Mouse (Mus musculus): ENCODE data around the gene Vps18.

Gene Vps18

DNA sequence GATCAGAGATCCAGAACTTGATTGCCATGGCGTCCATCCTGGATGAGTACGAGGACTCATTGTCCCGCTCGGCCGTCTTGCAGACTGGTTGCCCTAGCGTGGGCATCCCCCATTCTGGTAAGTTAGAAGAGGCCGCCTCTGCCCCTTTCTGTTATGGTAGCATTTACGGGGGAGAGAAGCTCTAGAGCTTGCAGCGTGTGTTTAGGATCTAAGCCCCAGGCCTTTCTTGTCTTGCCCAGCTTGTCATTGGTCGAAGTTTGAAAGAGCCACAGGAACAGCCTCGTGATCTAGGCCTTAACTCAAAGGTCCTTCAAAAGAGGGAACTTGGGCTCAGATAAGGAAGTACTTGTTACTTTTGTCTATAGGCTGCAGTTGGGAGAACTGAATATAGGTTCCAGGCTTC lies 475 bp downstream of the Vps18 start:
- in situ Hi-C loops (cut with MboI, MseI): loop anchor here (5.0 kb wide), 2 partner anchors 42 to 82 kb away; partner anchors contain the start of genes Dnajc17 and Zfyve19

DNA sequence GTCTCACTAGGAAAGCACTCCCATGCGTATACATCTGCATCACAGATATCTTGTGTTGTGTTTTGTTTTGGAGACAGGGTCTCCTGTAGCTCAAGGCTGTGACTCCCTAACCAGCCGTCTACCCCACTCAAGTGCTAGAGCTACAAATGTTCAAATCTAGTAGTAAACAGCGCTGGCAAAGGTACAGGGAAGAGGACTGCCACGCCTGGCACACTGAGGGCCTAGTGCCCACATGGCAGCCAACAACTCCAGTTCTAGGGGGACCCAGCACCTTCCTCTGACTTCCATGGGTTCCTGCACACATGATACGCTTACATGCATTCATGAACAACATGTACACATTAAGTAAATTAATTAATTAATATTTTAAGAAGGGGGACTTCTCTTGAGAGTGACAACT lies 3.7 kb downstream of the Vps18 start:
- in situ Hi-C loops (cut with MboI, MseI): no loop called here

DNA sequence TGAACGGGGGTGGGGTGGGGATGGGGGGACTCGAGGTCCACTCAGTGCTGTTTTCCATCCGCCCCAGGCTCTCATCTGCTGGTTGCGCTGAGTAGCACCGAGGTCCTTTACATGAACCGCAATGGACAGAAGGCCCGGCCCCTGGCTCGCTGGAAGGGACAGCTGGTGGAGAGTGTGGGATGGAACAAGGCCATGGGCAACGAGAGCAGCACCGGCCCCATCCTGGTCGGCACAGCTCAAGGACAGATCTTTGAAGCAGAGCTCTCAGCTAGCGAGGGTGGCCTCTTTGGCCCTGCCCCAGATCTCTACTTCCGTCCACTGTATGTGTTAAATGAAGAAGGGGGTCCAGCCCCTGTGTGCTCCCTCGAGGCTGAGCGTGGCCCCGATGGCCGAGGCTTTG lies 4.3 kb downstream of the Vps18 start:
- in situ Hi-C loops (cut with MboI, MseI): no loop called here

DNA sequence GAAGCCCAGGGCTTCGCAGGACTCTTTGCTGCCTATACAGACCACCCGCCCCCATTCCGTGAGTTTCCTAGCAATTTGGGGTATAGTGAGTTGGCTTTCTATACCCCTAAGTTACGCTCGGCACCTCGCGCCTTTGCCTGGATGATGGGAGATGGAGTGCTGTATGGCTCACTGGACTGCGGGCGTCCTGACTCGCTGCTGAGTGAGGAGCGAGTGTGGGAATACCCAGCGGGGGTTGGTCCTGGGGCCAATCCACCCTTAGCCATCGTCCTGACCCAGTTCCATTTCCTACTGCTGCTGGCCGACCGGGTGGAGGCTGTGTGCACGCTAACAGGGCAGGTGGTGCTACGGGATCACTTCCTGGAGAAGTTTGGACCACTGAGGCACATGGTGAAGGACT lies 4.8 kb downstream of the Vps18 start:
- in situ Hi-C loops (cut with MboI, MseI): no loop called here

DNA sequence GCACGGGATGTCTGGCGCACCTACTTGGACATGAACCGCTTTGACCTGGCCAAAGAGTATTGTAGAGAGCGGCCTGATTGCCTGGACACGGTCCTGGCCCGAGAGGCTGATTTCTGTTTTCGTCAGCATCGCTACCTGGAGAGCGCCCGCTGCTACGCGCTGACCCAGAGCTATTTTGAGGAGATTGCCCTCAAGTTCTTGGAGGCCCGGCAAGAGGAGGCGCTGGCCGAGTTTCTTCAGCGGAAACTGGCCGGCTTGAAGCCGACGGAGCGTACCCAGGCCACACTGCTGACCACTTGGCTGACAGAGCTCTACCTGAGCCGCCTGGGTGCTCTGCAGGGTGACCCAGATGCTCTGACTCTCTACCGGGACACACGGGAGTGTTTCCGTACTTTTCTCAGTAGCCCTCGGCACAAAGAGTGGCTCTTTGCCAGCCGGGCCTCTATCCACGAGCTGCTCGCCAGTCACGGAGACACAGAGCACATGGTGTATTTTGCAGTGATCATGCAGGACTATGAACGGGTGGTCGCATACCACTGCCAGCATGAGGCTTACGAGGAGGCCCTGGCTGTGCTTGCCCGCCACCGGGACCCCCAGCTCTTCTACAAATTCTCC lies 5.3 kb downstream of the Vps18 start:
- in situ Hi-C loops (cut with MboI, MseI): no loop called here

DNA sequence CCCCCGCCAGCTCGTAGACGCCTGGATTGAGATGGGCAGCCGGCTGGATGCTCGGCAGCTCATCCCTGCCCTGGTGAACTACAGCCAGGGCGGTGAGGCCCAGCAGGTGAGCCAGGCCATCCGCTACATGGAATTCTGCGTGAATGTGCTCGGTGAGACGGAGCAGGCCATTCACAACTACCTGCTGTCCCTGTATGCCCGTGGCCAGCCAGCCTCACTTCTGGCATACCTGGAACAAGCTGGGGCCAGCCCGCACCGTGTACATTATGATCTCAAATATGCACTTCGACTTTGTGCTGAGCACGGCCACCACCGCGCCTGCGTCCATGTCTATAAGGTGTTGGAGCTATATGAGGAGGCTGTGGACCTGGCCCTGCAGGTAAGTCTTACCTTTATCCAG lies 5.9 kb downstream of the Vps18 start:
- in situ Hi-C loops (cut with MboI, MseI): no loop called here

DNA sequence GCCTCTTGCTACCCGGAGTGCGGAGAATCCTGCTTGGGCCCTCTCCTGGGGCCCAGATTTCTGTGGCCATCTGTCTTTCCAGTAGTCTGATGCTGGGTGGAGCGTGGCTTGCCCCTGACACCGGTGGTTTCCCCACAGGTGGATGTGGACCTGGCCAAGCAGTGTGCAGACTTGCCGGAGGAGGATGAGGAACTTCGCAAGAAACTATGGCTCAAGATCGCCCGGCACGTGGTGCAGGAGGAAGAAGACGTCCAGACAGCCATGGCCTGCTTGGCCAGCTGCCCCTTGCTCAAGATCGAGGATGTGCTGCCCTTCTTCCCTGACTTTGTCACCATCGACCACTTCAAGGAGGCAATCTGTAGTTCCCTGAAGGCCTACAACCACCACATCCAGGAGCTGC lies 8.2 kb downstream of the Vps18 start:
- in situ Hi-C loops (cut with MboI, MseI): loop anchor here (5.0 kb wide), 1 partner anchor 116 kb away; no protein-coding TSS in a partner anchor

DNA sequence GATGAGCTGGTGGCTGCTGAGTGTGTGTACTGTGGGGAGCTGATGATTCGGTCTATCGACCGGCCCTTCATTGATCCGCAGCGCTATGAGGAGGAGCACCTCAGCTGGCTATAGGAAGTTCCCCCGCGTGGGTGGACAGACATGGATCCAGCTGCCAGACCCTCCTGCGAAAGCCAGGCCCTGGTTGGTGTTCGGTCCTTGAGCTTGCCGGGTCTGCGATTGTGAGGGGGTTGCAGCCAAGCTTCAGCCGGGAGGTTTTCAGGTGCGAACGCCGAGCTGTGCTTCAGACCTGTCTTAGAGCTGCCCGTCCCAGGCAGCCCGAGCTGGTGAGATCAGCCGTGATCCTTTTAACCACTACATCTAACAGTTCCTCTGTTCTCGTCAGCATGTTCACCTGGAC lies 9.0 kb downstream of the Vps18 start:
- in situ Hi-C loops (cut with MboI, MseI): loop anchor here (5.0 kb wide), 1 partner anchor 115 kb away; no protein-coding TSS in a partner anchor

DNA sequence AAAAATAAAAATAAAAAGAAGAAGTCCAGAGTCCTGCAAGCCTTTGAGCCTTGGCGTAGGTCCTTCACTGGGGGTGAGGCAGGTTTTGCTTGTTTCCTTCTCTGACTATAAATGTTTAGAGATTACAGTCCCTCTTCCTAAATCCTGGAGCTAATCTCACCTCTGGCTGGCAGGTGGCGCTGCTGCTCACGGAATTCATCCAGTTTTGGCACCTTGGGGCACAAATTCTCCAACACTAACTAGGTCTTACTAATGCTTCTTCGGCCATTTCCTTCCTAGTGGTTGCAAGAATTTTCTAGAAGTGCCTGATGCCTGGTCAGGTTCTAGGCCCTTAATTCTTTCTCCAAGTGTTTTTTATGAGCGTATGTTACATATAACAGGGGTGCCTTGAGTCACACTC lies 9.8 kb downstream of the Vps18 start:
- in situ Hi-C loops (cut with MboI, MseI): loop anchor here (5.0 kb wide), 1 partner anchor 114 kb away; no protein-coding TSS in a partner anchor

DNA sequence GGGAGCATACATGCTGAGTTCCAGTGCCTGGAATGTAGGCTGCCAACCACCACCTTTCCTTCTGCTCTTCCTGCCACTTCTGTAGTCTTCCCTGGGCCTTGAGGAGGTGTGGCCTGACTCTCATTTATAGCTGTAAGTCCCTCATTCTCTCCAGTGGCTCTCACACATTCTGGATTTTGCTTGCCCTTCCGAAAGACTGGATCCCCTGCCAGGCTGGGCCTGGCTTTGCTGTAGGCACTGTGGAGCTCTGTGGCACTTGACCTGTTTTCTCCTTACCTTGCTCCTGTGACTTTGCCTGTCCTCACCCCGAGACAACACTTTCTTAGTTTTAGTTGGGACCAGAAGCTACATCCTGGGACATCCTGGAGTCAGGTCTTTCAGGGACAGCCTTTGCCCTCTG lies 10.3 kb downstream of the Vps18 start:
- in situ Hi-C loops (cut with MboI, MseI): loop anchor here (5.0 kb wide), 1 partner anchor 113 kb away; no protein-coding TSS in a partner anchor

DNA sequence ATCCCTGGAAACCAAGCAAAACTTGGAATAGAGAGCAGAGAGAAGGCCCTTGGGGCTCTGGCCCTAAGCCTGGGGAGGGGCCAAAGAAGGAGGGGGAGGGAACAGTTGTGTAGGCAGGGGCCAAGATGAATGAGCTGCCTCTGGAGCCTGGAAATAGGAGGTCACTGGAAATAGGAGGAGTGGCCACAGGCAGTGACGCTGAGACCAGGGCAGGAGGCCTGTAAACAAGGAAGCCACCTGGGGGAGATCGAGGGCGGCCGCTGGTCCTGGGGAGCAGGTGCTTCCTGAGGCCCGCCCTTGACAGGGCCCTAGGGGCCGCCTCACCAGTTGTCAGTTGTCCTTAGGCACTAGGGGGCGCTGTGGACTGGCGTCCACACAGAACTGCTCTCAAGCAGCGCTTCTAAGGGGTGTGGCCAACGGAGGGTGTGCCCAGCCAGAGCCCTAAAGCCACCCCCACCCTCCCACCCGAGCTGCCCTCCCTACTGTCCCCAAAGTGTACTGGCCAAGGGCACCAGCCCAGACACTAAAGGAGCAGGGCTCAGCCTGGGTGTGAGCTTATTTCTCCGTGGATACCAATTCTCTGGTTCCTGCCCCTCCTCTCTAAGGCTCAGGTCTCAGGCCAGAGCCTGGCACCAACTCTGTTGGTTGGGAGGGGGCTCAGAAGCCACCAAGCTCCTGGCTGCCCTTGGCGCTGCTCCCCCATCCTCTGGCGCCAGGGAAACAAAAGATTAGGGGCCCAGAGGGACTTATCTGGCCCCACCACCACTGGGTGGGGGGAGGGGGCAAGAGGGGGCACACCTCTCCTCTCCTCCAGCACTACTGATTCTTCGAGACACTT lies 11.7 kb downstream of the Vps18 start:
- in situ Hi-C loops (cut with MboI, MseI): loop anchor here (5.0 kb wide), 1 partner anchor 112 kb away; no protein-coding TSS in a partner anchor

DNA sequence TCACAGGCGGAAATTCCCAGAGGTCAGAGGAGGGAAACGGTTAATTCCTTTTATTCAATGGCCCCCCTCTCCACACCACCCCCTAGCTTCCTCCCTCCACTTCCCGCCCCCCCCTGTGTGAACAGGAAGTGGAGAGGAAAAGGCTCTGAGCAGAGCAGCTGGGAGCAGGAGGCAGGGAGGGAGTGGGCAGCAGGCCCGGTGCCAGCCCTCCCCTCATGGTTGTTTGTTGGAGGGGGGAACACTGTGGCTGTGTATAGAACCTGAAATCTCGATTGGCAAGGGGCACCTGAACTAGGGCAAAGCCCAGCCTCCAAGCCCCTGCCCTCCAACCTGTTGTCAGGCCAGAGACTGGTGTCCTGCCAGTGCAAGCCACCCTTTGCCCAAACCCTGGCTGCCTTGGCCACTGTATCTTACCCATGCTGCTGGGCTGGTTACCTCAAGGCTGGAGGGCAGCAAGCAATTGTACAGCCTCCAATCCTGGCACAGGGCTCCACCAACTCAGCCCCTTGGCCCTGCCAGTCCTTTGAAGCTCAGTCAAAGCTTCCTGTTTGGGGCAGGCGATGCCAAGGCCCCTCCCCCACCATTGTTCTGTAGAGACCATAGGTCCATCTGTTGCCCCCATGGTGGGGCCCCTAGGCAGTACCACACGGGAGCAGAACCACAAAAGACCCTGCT lies 12.4 kb downstream of the Vps18 start:
- in situ Hi-C loops (cut with MboI, MseI): no loop called here

DNA sequence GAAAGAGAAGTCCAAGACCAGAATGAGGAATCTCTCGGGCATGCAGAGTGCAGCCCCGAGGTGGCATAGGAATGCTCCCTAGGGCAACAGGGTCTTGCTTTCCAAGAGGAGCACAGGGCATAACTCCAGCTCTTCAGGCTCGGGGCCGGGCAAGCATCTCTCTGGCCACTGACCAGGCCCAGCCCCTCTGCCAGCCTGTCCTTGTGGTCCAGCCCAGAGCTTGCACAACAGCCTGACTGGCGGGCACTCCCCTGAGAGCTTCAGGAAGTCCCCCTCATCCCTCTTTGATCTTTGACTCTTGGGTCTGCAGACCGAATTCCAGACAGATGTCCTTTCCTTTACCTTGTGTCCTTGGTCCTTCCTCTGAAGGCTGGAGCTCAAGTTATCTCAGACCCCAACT lies 14.3 kb downstream of the Vps18 start:
- in situ Hi-C loops (cut with MboI, MseI): no loop called here

DNA sequence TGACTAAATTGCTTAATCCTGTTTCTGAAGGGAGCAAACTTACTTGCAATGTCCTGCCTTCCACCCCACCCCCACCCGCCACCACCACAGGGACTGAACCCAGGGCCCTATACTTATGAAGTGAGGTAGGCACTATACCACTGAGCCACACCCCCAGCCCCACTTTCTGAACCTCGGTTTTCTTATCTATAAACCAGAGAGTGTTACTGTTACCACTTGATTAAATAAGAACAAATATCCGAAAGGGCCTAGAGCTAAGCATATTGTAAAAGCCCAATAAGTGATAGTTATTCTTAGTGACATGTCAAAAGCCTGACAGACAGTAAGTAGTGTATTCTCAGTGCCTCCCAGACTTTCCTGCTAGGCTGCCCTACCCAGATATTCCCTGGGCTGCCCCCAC lies 15.9 kb downstream of the Vps18 start:
- in situ Hi-C loops (cut with MboI, MseI): no loop called here

DNA sequence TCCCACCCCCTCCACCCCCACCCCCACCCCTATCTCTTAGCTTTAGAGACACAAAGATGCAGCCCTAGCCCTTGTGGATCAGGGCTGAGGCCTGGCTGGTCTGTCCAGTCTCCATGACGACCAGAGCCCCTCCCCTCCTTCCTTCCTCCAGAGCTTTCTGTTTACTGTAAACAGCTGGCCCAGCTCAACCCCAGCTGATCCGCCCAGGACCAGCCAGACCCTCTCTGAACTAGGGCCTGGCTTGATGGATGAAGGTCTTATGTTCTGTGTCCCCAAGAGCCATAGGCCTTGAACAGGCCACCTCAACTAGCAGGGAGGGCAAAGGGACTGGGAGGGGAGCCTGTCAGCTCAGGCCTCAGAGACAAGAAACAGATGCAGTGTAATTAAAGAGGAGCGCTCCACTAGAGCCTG lies 16.3 kb downstream of the Vps18 start:
- in situ Hi-C loops (cut with MboI, MseI): no loop called here

DNA sequence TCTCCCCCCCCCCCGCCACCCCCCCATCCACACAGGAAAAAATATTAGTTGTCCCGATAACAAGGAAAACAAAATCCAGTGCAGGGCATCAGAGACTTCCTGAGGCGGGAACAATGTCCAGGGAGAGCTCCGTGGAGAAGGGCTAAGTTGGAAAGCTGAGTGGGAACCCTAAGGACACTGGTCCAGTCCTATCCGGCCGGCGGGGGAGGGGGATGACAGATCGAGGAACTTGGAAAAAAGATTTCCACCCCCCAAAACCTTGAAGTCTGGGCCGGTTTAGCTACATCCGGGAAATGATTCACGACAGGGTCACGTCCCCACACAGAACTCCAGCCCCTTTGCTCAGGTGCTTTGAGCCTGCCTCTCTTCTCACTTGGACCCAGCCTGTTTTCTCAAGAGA lies 23.0 kb downstream of the Vps18 start:
- in situ Hi-C loops (cut with MboI, MseI): no loop called here

DNA sequence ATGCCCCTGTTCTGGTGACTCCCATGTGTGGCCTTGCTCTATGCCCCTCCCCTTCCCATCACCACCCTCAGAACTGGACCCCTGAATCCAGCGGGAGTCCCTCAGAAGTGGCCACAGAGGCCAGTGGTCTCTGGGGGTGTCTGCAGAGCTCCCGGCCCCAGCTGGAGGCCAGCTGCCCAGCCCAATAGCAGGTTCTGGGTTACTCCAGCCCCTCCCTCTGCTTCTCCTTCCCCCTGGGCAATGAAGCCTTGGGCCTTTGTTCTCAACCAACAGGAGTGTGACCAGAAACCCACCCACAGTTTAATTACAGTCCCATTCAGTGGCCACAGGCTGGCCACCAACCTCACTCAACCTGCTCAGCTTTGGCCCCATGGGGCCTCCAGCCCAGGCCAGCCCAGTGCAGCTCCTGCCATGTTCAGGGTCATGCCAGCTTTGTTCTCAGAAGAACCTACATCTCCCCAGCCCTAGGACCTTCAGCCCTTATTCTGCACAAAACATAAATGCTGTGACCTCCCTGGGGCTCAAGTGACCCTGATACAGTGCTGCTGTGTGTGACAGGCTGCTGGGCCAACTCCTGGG lies 23.9 kb downstream of the Vps18 start:
- in situ Hi-C loops (cut with MboI, MseI): no loop called here

DNA sequence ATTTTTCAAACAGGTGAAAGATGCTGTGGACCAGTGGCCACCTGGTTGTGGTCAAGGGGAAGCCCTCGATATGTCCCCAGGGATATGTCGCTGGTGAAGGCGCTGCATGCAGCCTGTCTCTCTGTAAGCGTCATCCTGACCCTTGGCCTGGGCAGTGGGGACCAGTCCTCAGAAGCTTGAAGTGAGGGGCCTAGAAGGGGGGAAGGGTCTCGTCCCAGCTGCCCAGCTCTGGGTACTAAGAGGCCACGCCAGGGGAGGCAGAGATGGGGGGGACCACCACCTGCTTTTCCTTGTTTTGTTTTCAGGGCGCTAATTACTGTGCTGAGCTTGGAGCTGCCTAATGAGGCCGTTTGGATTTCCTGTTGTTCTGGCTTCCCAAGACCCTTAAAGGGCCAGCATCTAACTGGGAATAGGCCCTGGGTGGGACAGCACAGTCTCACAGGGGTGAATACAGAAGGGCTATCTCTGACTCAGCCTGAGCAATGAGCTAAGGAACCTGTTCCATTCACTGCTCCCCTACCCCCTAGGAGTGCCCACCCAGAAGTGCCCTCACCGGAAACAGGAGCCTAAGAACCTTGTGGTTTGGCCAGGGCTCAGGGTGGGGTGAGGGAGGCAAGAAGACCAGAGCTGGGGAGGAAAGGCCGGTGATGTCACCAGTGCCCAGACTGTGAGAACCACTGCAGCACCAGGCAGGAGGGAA lies 25.4 kb downstream of the Vps18 start:
- in situ Hi-C loops (cut with MboI, MseI): no loop called here

DNA sequence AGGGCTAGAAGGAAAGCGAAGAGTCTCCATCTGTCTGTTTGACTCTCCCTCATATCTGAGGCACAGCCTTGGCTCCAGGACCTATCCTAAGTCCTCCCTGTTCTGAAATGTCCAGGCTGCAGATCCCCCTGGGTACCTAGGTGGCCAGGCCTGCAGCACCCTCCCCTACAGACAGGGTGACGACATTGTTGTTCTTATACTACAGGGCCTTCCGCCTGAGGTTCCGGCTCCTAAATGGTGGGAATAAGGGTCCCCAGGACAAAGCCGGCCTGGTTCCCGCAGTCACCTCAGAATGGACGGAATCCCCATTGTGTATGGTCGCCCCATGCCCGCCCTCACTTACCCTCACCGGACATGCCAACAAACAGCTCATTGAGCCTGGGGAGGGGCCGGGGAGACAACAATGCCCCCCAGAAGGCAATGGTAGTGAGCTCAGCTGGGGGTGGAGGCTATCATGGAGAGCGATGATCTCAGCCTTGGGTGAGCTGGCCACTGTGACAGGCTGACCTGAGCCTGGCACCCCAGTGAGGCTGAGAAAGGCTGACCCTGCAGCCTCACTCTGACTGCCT lies 26.3 kb downstream of the Vps18 start:
- in situ Hi-C loops (cut with MboI, MseI): no loop called here

DNA sequence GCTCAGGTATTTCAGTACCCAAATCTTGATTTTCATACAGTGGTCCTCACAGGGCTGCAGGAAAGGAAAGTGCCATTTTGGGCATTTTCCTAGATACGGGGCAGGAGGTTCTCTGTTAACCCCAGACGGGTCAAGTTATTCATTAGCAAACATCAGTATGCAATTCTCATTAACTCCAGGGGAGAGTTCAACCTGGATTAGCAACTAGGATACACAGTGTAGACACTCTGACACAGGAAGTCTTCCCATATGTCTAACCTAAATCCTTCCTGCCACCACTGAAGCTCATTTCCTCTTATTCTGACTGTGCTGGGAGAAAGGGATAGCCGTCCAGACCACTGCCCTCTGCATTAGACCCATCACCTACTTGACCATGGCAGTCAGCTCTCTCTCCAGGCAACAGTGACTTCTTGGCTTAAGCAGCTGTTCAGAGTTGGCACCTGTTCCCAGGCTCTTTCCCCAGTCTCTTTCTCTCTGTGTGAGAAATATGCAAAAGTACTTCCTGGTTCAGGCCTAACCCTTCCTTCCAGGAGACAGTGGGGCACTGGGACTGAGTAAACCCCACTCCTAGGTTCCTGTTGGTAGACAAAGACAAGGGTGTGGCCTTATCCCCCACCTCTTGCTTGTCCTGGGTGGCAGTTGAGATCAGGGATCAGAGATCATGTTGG lies 29.6 kb downstream of the Vps18 start:
- in situ Hi-C loops (cut with MboI, MseI): no loop called here

DNA sequence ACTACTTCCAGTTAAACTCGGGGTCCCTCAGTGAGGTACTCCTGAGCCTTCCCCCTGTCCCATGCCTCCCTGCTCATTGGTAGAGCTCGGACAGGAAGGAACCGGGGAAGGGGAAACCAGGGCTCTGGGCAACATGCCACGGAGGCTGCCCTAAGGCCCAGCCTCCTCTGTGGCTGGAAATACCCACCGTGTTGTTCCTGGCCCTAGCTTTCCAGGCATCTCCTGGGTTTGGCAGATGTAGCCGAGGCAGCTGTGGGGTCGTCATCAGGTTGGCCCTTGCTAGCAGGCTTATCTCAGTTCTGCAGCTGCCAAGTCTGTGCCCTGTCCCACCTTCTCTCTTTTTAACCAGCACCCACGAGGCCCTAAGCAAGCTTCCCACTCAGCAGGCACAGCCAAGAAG lies 32.0 kb downstream of the Vps18 start:
- in situ Hi-C loops (cut with MboI, MseI): no loop called here
